Mouse (Mus musculus) embryo, embryonic 9.5 days (tissue): ENCODE measurements around the gene Chd3.

ENCODE experiments used
- DNase-seq: peaks from one replicate; pipeline ENCODE4 v3.0.0-alpha.2; 2017; ENCODE audit errors: extremely low spot score

Gene Chd3

GRCm38 (mm10) chr11:69390400-69391034 is 21.3 kb upstream of the Chd3 start:
- DNase-seq: peak; percentile 76

- DNase-seq: no peak
These were observed 20.6 kb upstream of the Chd3 start for GRCm38 (mm10) chr11:69389531-69390399.

GRCm38 (mm10) chr11:69388680-69389079 is 19.5 kb upstream of the Chd3 start:
- no peak for DNase-seq

GRCm38 (mm10) chr11:69386758-69387157 is 17.6 kb upstream of the Chd3 start:
- no peak for DNase-seq

- DNase-seq: no peak
These were observed 15.8 kb upstream of the Chd3 start for GRCm38 (mm10) chr11:69384979-69385378.

- DNase-seq: no peak
These were observed 13.4 kb upstream of the Chd3 start for GRCm38 (mm10) chr11:69382478-69383105.

- DNase-seq: no peak
These were observed 12.2 kb upstream of the Chd3 start for GRCm38 (mm10) chr11:69381356-69381755.

- no peak for DNase-seq
These were observed 10.4 kb upstream of the Chd3 start for GRCm38 (mm10) chr11:69379600-69379999.

GRCm38 (mm10) chr11:69377766-69378165 is 8.6 kb upstream of the Chd3 start:
- DNase-seq: no peak

- DNase-seq: no peak
These were observed 6.4 kb upstream of the Chd3 start for GRCm38 (mm10) chr11:69375646-69376045.

GRCm38 (mm10) chr11:69373223-69373965 is 4.2 kb upstream of the Chd3 start:
- no peak for DNase-seq

GRCm38 (mm10) chr11:69372780-69373170 is 3.6 kb upstream of the Chd3 start:
- DNase-seq: no peak

- peak; percentile 26 for DNase-seq
These were observed 3.0 kb upstream of the Chd3 start for GRCm38 (mm10) chr11:69372056-69372779.

GRCm38 (mm10) chr11:69371601-69372000 is 2.4 kb upstream of the Chd3 start:
- peak; percentile 40 for DNase-seq

- peak; percentile 37 for DNase-seq
These were observed 1.6 kb upstream of the Chd3 start for GRCm38 (mm10) chr11:69370817-69371215.

GRCm38 (mm10) chr11:69369990-69370816 is 997 bp upstream of the Chd3 start:
- DNase-seq: no peak

- DNase-seq: peak; percentile 76
These were observed 621 bp downstream of the Chd3 start for GRCm38 (mm10) chr11:69368356-69369214.

GRCm38 (mm10) chr11:69367616-69368355 is 1.4 kb downstream of the Chd3 start:
- DNase-seq: no peak
